Mouse (Mus musculus): ENCODE measurements around the gene Nop10.

DNA sequence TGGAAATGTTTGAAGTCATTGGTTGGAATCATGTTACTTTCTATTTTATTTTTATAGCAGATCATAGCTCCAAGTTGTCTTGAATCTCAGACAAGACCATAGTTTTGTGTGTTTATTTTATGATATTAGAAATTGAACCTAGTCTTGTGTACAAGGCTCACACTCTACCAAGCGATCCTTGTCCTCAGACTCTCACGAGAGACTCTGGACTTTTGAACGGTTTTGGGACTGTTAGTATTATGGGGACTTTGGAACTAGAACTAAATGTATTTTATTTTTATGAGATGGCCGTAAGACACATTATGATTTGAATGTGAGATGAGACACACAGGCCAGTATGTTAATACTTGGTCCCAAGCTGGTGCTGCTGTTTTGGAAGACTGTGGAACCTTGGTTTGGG lies 36.5 kb downstream of the Nop10 start:
- no peak for TF ChIP-seq FLI1 (IDR thresholded peaks at IDR 0.05; ENCODE audit: low read length)
- no peak for TF ChIP-seq GATA1 (IDR thresholded peaks at IDR 0.05; ENCODE audit: borderline replicate concordance, low read length)

Measured in megakaryocyte, embryonic 14.5 days (primary cell).